Mouse (Mus musculus) spleen, postnatal 14 days (tissue): ENCODE measurements around the gene Olfr106-ps.

Experiments used
- DNase-seq, 2 experiments: peaks; one replicate each; pipeline ENCODE4 v3.0.0; 2021 to 2022; ENCODE audit warnings: low spot score in 2 of 2

Olfr106-ps gene

DNA sequence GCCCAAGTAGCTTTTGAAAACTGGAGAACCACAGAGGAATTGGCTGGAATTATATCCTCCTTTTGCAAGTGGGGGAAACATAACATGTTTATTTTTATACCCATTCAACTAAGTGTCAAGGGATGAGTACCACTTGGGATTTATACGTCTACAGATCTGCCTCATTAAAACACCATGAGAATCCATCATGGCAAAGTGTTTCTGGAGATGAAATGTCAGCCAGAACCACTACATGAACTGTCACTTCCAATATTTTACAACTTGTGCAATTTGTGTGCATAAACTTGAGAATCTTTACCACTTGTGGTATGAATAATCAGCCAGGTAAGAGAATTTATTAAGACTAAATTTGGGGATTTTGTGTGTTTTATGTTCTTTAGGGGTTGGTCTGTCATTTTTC, at the start of gene Olfr106-ps:
TSS of gene Olfr106-ps (plus strand) at position 301 of the 400 bp plus-strand sequence.
- no peak for DNase-seq

DNA sequence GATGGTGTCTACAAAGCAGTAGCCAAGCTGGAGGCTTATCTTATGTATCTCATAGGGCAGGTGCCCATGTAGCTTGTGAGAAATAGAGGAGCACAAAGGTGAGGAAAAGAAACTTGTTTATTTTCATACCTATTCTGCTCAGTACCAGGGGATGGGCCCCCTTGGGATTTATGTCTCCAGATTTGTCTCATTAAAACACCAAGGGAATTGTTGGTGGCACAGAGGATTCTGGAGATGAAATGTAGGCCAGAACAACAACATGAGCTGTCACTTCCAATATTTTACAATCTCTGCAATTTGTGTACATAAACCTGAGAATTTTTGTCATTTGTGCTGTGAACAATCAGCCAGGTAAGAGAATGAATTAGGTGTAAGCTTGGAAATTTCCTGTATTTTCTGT, 30.9 kb upstream of the Olfr106-ps start, which contains the start of gene Olfr104-ps:
TSS of gene Olfr104-ps (plus strand) at position 301 of the 400 bp plus-strand sequence.
- no peak for DNase-seq

DNA sequence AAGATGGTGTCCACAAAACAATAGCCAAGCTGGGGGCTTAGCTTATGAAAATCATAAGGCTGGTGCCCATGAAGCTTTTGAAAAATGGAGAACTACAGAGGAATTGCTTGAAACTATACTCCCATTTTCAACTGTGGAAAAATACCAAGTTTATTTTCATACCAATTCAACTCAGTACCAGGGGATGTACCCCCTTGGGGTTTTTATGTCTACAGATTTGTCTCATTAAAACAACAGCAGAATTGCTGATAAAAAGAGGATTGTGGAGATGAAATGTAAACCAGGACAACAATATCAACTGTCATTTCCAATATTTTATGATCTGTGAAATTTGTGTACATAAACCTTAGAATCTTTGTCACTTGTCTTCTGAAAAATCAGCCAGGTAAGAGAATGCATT, 11.5 kb upstream of the Olfr106-ps start, which contains the start of gene Olfr105-ps:
TSS of gene Olfr105-ps (plus strand) at position 301 of the 400 bp plus-strand sequence.
- no peak for DNase-seq

- no peak for DNase-seq
Measured at GRCm38 (mm10) chr17:37398926-37399325, 8.7 kb downstream of the Olfr106-ps start, which contains the start of gene Olfr107. Gene Olfr107, plus strand, starts transcription at chr17:37399226.

GRCm38 (mm10) chr17:37413380-37413779, 23.2 kb downstream of the Olfr106-ps start:
- no peak for DNase-seq

GRCm38 (mm10) chr17:37445180-37445579, 55.0 kb downstream of the Olfr106-ps start, which contains the start of gene Olfr108:
Gene Olfr108, plus strand, starts transcription at chr17:37445480.
- DNase-seq = no peak
